Mouse (Mus musculus) testis, adult 2 months (tissue): ENCODE measurements at regions not wholly inside any gene's neighbourhood (a gene's known extent, or its start where the extent isn't known, plus 50 kb on each side); places are given as distances from the start of the nearest gene placed in this dataset.

Source experiments
- CTCF ChIP-seq: fragments of 200-500 bp; IDR thresholded peaks from 2 replicates; pipeline ENCODE4 v1.5.1; 2012; ENCODE audit warnings: low read depth, mild to moderate bottlenecking, inconsistent platforms, low read length, moderate library complexity; ENCODE audit not compliant: control insufficient read depth, insufficient read depth, insufficient replicate concordance
- POLR2A ChIP-seq: fragments of 200-500 bp; IDR thresholded peaks from 2 replicates; pipeline ENCODE4 v1.6.1; 2012; ENCODE audit warnings: low read depth, mild to moderate bottlenecking, inconsistent platforms, low read length, moderate library complexity; ENCODE audit not compliant: control insufficient read depth

GRCm38 (mm10) chr2:92824325-92824724 lies 90.6 kb upstream of the Syt13 start:
- TF ChIP-seq CTCF (no peak), POLR2A (no peak)
